In genomic region chr3:69005338-69006245, GRCm38 (mm10) we compare ENCODE assay signal across 8 mouse cellular contexts. TPM values are rescaled to one million over a fixed set of nuclear protein-coding genes. Genes with fewer than 3 reads are reported as not detected.
DNase-seq lines count a peak whose midpoint lies in the region; ATAC-seq and TF ChIP-seq lines count a peak whose summit lies in the region.

No protein-coding gene starts in this region.

- H3K36me3 ChIP-seq in E14TG2a.4 (ENCODE audit: insufficient read depth, low read length): peaks cover 36% of the 10 kb centered on the region
- H3K36me3 ChIP-seq in forebrain, embryonic 10.5 days (replicated peaks): peaks cover 42% of the 10 kb centered on the region
- H3K36me3 ChIP-seq in heart, postnatal 0 days (replicated peaks; ENCODE audit: control insufficient read depth, insufficient read depth, low read length): 0 out of 2 replicates have a peak, but pooled peaks cover 3% of the 10 kb centered on the region
- peaks cover 3% of the 10 kb centered on the region; the same call in 1 of the 2 replicates for H3K36me3 ChIP-seq in lung, embryonic 15.5 days
- peaks cover 18% of the 10 kb centered on the region for H3K36me3 ChIP-seq in thymus, adult 2 months (ENCODE audit: control insufficient read depth, insufficient read depth, low read length)

- 0 out of 2 replicates have a peak, but pooled peaks have one; percentile 4 for TF ChIP-seq POLR2A in thymus, adult 2 months (IDR thresholded peaks at IDR 0.05; ENCODE audit: control insufficient read depth, extremely low read depth, insufficient read depth, low read length, poor library complexity)

- WGBS in forebrain, embryonic 10.5 days: under 1% methylated on average over 72 of the region's 72 CpGs
- under 1% methylated on average over 71 of the region's 72 CpGs for WGBS in heart, postnatal 0 days
- WGBS in lung, embryonic 15.5 days: under 1% methylated on average over 67 of the region's 72 CpGs
- WGBS in thymus, adult 2 months: under 1% methylated on average over 72 of the region's 72 CpGs

- H3K9me3 ChIP-seq in E14TG2a.4 (ENCODE audit: low read length): no peaks in the 10 kb centered on the region
- H3K9me3 ChIP-seq in forebrain, embryonic 10.5 days: no peaks in the 10 kb centered on the region
- no peaks in the 10 kb centered on the region for H3K9me3 ChIP-seq in heart, postnatal 0 days (replicated peaks; ENCODE audit: control insufficient read depth, low read length)
- H3K9me3 ChIP-seq in lung, embryonic 15.5 days: no peaks in the 10 kb centered on the region

- peak; percentile 56 for ATAC-seq in heart, postnatal 0 days (ENCODE audit: insufficient read depth, low read depth)
- ATAC-seq in lung, embryonic 15.5 days (ENCODE audit: borderline replicate concordance, extremely low read depth, low FRiP score, low TSS enrichment): peak; percentile 76
- peak; percentile 55 for ATAC-seq in neutrophil, adult 5-6 weeks (ENCODE audit: extremely low read depth, insufficient number of reproducible peaks, low FRiP score, poor library complexity, severe bottlenecking)

- peaks cover 27% of the 10 kb centered on the region for H3K4me1 ChIP-seq in E14TG2a.4 (replicated peaks; ENCODE audit: low read depth, low read length)
- peaks cover 26% of the 10 kb centered on the region for H3K4me1 ChIP-seq in forebrain, embryonic 10.5 days
- H3K4me1 ChIP-seq in heart, postnatal 0 days (ENCODE audit: control insufficient read depth, insufficient read depth): peaks cover 12% of the 10 kb centered on the region
- H3K4me1 ChIP-seq in lung, embryonic 15.5 days: peaks cover 12% of the 10 kb centered on the region
- H3K4me1 ChIP-seq in thymus, adult 2 months (replicated peaks; ENCODE audit: control insufficient read depth, insufficient read depth, low read length): peaks cover 3% of the 10 kb centered on the region; the same call in 1 of the 2 replicates

- peak overlapping the region; percentile 92 for H3K9ac ChIP-seq in heart, postnatal 0 days (replicated peaks; ENCODE audit: low read depth, low read length)
- H3K9ac ChIP-seq in lung, embryonic 15.5 days: peak overlapping the region; percentile 98

- TF ChIP-seq CTCF in E14TG2a.4 (conservative IDR thresholded peaks at IDR 0.05; ENCODE audit: low read length): no peak
- TF ChIP-seq CTCF in heart, postnatal 0 days (IDR thresholded peaks at IDR 0.05; ENCODE audit: low read depth): no peak
- TF ChIP-seq CTCF in thymus, adult 2 months (IDR thresholded peaks at IDR 0.05; ENCODE audit: borderline replicate concordance, control insufficient read depth, extremely low read depth, insufficient read depth, low read length, poor library complexity): no peak

- peak overlapping the region; percentile 100 for H3K4me3 ChIP-seq in E14TG2a.4 (replicated peaks; ENCODE audit: low read length)
- peak overlapping the region; percentile 99 for H3K4me3 ChIP-seq in forebrain, embryonic 10.5 days
- H3K4me3 ChIP-seq in heart, postnatal 0 days (ENCODE audit: low read depth, low read length): peak overlapping the region; percentile 97
- peak overlapping the region; percentile 100 for H3K4me3 ChIP-seq in lung, embryonic 15.5 days
- H3K4me3 ChIP-seq in thymus, adult 2 months (ENCODE audit: control insufficient read depth, insufficient read depth, low read length): peak overlapping the region; percentile 84

- H3K27ac ChIP-seq in forebrain, embryonic 10.5 days: peak overlapping the region; percentile 96
- peak overlapping the region; percentile 96 for H3K27ac ChIP-seq in heart, postnatal 0 days (ENCODE audit: low read depth)
- peak overlapping the region; percentile 98 for H3K27ac ChIP-seq in lung, embryonic 15.5 days
- peak overlapping the region; percentile 96 for H3K27ac ChIP-seq in thymus, adult 2 months (ENCODE audit: control insufficient read depth, insufficient read depth, low read length)

- TF ChIP-seq EP300 in heart, postnatal 0 days (IDR thresholded peaks at IDR 0.05; ENCODE audit: low read depth): no peak

- H3K4me2 ChIP-seq in heart, postnatal 0 days (ENCODE audit: low read depth, low read length): peak overlapping the region; percentile 79
- H3K4me2 ChIP-seq in lung, embryonic 15.5 days: peak overlapping the region; percentile 70

- no peaks in the 10 kb centered on the region for H3K27me3 ChIP-seq in E14TG2a.4 (ENCODE audit: insufficient read depth, low read length)
- H3K27me3 ChIP-seq in forebrain, embryonic 10.5 days (ENCODE audit: poor library complexity, severe bottlenecking): no peaks in the 10 kb centered on the region
- H3K27me3 ChIP-seq in heart, postnatal 0 days (ENCODE audit: control insufficient read depth, insufficient read depth, low read length): no peaks in the 10 kb centered on the region
- no peaks in the 10 kb centered on the region for H3K27me3 ChIP-seq in lung, embryonic 15.5 days
- H3K27me3 ChIP-seq in thymus, adult 2 months (ENCODE audit: control insufficient read depth, insufficient read depth, low read length): no peaks in the 10 kb centered on the region

- peak; percentile 61 for DNase-seq in c-Kit-negative CD71-positive TER-119-positive erythroid progenitor cells, embryonic 14.5 days (ENCODE audit: low read depth, low spot score)
- DNase-seq in forebrain, embryonic 10.5 days (ENCODE audit: extremely low spot score, low spot score): peak; percentile 65
- DNase-seq in heart, postnatal 0 days (ENCODE audit: low spot score): peak; percentile 52
- DNase-seq in kidney, postnatal 36 days: peak; percentile 35 to 64
- DNase-seq in thymus, adult 2 months: peak; percentile 57

RNA-seq across cellular contexts. Expression of gene Smc4, which starts 1.1 kb away (rescaled TPM):
- polyA plus RNA-seq in forebrain, embryonic 10.5 days (2016; fragmentation: Nextera tagmentation; extraction: Ambion mirVana): 195 and 211 TPM in 2 replicates
- total RNA-seq in heart, postnatal 0 days (2014; rRNA removed; ENCODE audit: low replicate concordance): 32.8 and 52.5 TPM in 2 replicates
- polyA plus RNA-seq in heart, postnatal 0 days (2015; fragmentation: Nextera tagmentation; extraction: Ambion mirVana): 77.1 and 80.2 TPM in 2 replicates
- 213 and 230 TPM in 2 replicates for polyA plus RNA-seq in lung, embryonic 15.5 days (2015; fragmentation: Nextera tagmentation; extraction: Ambion mirVana)
- total RNA-seq in neutrophil, adult 5-6 weeks (2017): 355 and 369 TPM in 2 replicates
- 40.6 and 69.2 TPM in 2 replicates for polyA plus RNA-seq in thymus, adult 2 months (2012; rRNA removed)

RNA-seq across cellular contexts. Expression of gene Ift80, which starts 1.2 kb away (rescaled TPM):
- polyA plus RNA-seq in forebrain, embryonic 10.5 days (2016; fragmentation: Nextera tagmentation; extraction: Ambion mirVana): 17.4 and 19.3 TPM in 2 replicates
- total RNA-seq in heart, postnatal 0 days (2014; rRNA removed; ENCODE audit: low replicate concordance): 3.2 and 13.6 TPM in 2 replicates
- 2.8 and 3.0 TPM in 2 replicates for polyA plus RNA-seq in heart, postnatal 0 days (2015; fragmentation: Nextera tagmentation; extraction: Ambion mirVana)
- 15.5 and 18.9 TPM in 2 replicates for polyA plus RNA-seq in lung, embryonic 15.5 days (2015; fragmentation: Nextera tagmentation; extraction: Ambion mirVana)
- total RNA-seq in neutrophil, adult 5-6 weeks (2017): 29.7 and 30.4 TPM in 2 replicates
- 20.8 and 21.3 TPM in 2 replicates for polyA plus RNA-seq in thymus, adult 2 months (2012; rRNA removed)

RNA-seq across cellular contexts. Expression of gene Trim59, which starts 39.0 kb away (rescaled TPM):
- polyA plus RNA-seq in forebrain, embryonic 10.5 days (2016; fragmentation: Nextera tagmentation; extraction: Ambion mirVana): 209 and 217 TPM in 2 replicates
- 8.6 and 19.1 TPM in 2 replicates for total RNA-seq in heart, postnatal 0 days (2014; rRNA removed; ENCODE audit: low replicate concordance)
- polyA plus RNA-seq in heart, postnatal 0 days (2015; fragmentation: Nextera tagmentation; extraction: Ambion mirVana): 19.6 and 22.7 TPM in 2 replicates
- polyA plus RNA-seq in lung, embryonic 15.5 days (2015; fragmentation: Nextera tagmentation; extraction: Ambion mirVana): 125 and 128 TPM in 2 replicates
- 29.9 and 34.7 TPM in 2 replicates for total RNA-seq in neutrophil, adult 5-6 weeks (2017)
- 9.3 and 22.2 TPM in 2 replicates for polyA plus RNA-seq in thymus, adult 2 months (2012; rRNA removed)

Comparison
In these comparisons a context has a peak if more than half of its experiments do, and no peak if none do; other contexts are left out.
1. Peak in every context shown above with its lines: DNase-seq, ATAC-seq, H3K4me3 ChIP-seq and H3K27ac ChIP-seq.